8 mouse cellular contexts compared by ENCODE assay signal in genomic region chr4:59782853-59783684, GRCm38 (mm10). TPM values are rescaled to one million over a fixed set of nuclear protein-coding genes. Genes with fewer than 3 reads are reported as not detected.
DNase-seq lines count a peak whose midpoint lies in the region; ATAC-seq and TF ChIP-seq lines count a peak whose summit lies in the region.

No protein-coding gene starts in this region.

- TF ChIP-seq POLR2A in cerebellum, adult 2 months (IDR thresholded peaks at IDR 0.05; ENCODE audit: borderline replicate concordance, insufficient read depth, low read length), result no peak
- TF ChIP-seq POLR2A in testis, adult 2 months (IDR thresholded peaks at IDR 0.05; ENCODE audit: control insufficient read depth, low read depth, low read length), result 0 out of 2 replicates have a peak, but pooled peaks have one; percentile 3

- peak; percentile 82 for ATAC-seq in hindbrain, embryonic 11.5 days (ENCODE audit: low FRiP score)
- peak; percentile 27 for ATAC-seq in megakaryocyte progenitor cell, adult 5-6 weeks (replicated peaks; ENCODE audit: poor library complexity)

- peak overlapping the region; percentile 66 for H3K4me2 ChIP-seq in hindbrain, embryonic 11.5 days (replicated peaks; ENCODE audit: low read depth, low read length)

- peak in 1 of 2 experiments; percentile 24 for DNase-seq in cerebellum, adult 2 months
- no peak for DNase-seq in cerebellum, postnatal 36 days
- no peak for DNase-seq in testis, postnatal 14 days (ENCODE audit: low spot score)
- peak; percentile 44 for DNase-seq in hindbrain, embryonic 11.5 days (ENCODE audit: low spot score)
- DNase-seq in thymus, postnatal 10 days (ENCODE audit: low spot score in 2 of 2), result peak; percentile 12 to 41
- no peak for DNase-seq in MN1 (ENCODE audit: low spot score)

- peak overlapping the region; percentile 86 for H3K9ac ChIP-seq in hindbrain, embryonic 11.5 days (ENCODE audit: low read depth, low read length)

- under 1% methylated on average over 46 of the region's 47 CpGs for WGBS in cerebellum, adult 2 months
- WGBS in hindbrain, embryonic 11.5 days, result under 1% methylated on average over 44 of the region's 47 CpGs

- H3K4me1 ChIP-seq in cerebellum, adult 2 months (ENCODE audit: control insufficient read depth, insufficient read depth, low read length), result no peaks in the 10 kb centered on the region
- peaks cover 4% of the 10 kb centered on the region for H3K4me1 ChIP-seq in testis, adult 2 months (ENCODE audit: control insufficient read depth, insufficient read depth, low read length)
- no peaks in the 10 kb centered on the region for H3K4me1 ChIP-seq in hindbrain, embryonic 11.5 days (replicated peaks; ENCODE audit: control insufficient read depth, insufficient read depth, low read length)

- H3K4me3 ChIP-seq in cerebellum, adult 2 months (replicated peaks; ENCODE audit: insufficient read depth, low read depth, low read length), result peak overlapping the region; percentile 65
- peak overlapping the region; percentile 97 for H3K4me3 ChIP-seq in testis, adult 2 months (ENCODE audit: control insufficient read depth, low read depth, low read length)
- peak overlapping the region; percentile 95 for H3K4me3 ChIP-seq in hindbrain, embryonic 11.5 days (ENCODE audit: low read depth, low read length)

- H3K36me3 ChIP-seq in testis, adult 2 months (ENCODE audit: control insufficient read depth, insufficient read depth, low read length), result no peaks in the 10 kb centered on the region
- no peaks in the 10 kb centered on the region for H3K36me3 ChIP-seq in hindbrain, embryonic 11.5 days (ENCODE audit: control insufficient read depth, insufficient read depth, low read length)

- H3K27ac ChIP-seq in cerebellum, adult 2 months (ENCODE audit: insufficient read depth, low read length), result no peak overlapping the region
- H3K27ac ChIP-seq in testis, adult 2 months (ENCODE audit: control insufficient read depth, insufficient read depth, low read depth, low read length), result peak overlapping the region; percentile 83
- peak overlapping the region; percentile 51 for H3K27ac ChIP-seq in hindbrain, embryonic 11.5 days (ENCODE audit: low read depth, low read length)

- H3K9me3 ChIP-seq in hindbrain, embryonic 11.5 days (ENCODE audit: control insufficient read depth, low read length), result no peaks in the 10 kb centered on the region

- TF ChIP-seq CTCF in cerebellum, adult 2 months (IDR thresholded peaks at IDR 0.05; ENCODE audit: borderline replicate concordance, insufficient read depth, low read depth, low read length), result no peak
- no peak for TF ChIP-seq CTCF in testis, adult 2 months (IDR thresholded peaks at IDR 0.05; ENCODE audit: control insufficient read depth, insufficient read depth, insufficient replicate concordance, low read depth, low read length)

- H3K27me3 ChIP-seq in cerebellum, adult 2 months (ENCODE audit: control insufficient read depth, insufficient read depth, low read length), result no peaks in the 10 kb centered on the region
- no peaks in the 10 kb centered on the region for H3K27me3 ChIP-seq in testis, adult 2 months (ENCODE audit: control insufficient read depth, insufficient read depth, low read length)
- H3K27me3 ChIP-seq in hindbrain, embryonic 11.5 days (ENCODE audit: control insufficient read depth, insufficient read depth, low read length), result no peaks in the 10 kb centered on the region

RNA-seq across cellular contexts. Expression of gene Inip, which starts 18.3 kb away (rescaled TPM):
- 22.5 and 23.3 TPM in 2 replicates for polyA plus RNA-seq in cerebellum, adult 2 months (2012; rRNA removed)
- polyA plus RNA-seq in testis, adult 2 months (2012; rRNA removed), result 6.7 and 6.9 TPM in 2 replicates
- 94.3 and 105 TPM in 2 replicates for polyA plus RNA-seq in hindbrain, embryonic 11.5 days (2014; fragmentation: Nextera tagmentation; extraction: Ambion mirVana)
- total RNA-seq in megakaryocyte progenitor cell, adult 5-6 weeks (2015), result 54.2 and 65.5 TPM in 2 replicates
- 70.2 and 70.8 TPM in 2 replicates for total RNA-seq in megakaryocyte progenitor cell, adult 5-6 weeks (2017)

RNA-seq across cellular contexts. Expression of gene Snx30, which starts 22.6 kb away (rescaled TPM):
- 24.7 and 26.1 TPM in 2 replicates for polyA plus RNA-seq in cerebellum, adult 2 months (2012; rRNA removed)
- polyA plus RNA-seq in testis, adult 2 months (2012; rRNA removed), result 0.57 and 0.71 TPM in 2 replicates
- 13.4 and 19.1 TPM in 2 replicates for polyA plus RNA-seq in hindbrain, embryonic 11.5 days (2014; fragmentation: Nextera tagmentation; extraction: Ambion mirVana)
- total RNA-seq in megakaryocyte progenitor cell, adult 5-6 weeks (2015), result 13.0 and 16.1 TPM in 2 replicates
- 17.9 and 23.8 TPM in 2 replicates for total RNA-seq in megakaryocyte progenitor cell, adult 5-6 weeks (2017)

Comparison
In these comparisons a context has a peak if more than half of its experiments do, and no peak if none do; other contexts are left out.
1. DNase-seq: peak in hindbrain, embryonic 11.5 days (single experiment) and thymus, postnatal 10 days (2 of 2); none in cerebellum, postnatal 36 days (0 of 2), testis, postnatal 14 days (single experiment) and MN1 (single experiment).
2. Peak in every context shown above with its lines, with median percentiles within 50 percentile points of each other: H3K4me3 ChIP-seq.